Mouse (Mus musculus): ENCODE results near the gene Pygb.

Pygb gene

DNA sequence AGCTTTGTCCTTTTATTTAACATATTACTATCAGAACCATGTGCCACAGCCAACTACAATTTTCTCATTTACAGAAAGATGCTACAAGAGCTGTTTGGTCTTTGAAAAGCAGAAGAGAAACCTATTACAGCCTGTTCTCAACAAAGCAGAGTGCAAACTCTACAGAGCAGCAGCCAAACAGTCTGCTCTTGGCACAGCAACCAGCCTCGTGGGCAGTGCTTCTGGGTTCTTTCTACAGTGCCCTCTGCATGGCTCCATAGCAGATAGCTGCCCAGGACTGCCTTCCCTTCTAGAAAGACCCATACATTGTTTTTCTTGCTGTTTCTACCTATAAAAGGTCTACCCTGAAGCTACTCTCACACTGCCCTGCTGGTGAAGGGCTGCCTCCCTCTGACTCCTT, 58.3 kb downstream of the Pygb start:
- peak; percentile 15 for DNase-seq

DNA sequence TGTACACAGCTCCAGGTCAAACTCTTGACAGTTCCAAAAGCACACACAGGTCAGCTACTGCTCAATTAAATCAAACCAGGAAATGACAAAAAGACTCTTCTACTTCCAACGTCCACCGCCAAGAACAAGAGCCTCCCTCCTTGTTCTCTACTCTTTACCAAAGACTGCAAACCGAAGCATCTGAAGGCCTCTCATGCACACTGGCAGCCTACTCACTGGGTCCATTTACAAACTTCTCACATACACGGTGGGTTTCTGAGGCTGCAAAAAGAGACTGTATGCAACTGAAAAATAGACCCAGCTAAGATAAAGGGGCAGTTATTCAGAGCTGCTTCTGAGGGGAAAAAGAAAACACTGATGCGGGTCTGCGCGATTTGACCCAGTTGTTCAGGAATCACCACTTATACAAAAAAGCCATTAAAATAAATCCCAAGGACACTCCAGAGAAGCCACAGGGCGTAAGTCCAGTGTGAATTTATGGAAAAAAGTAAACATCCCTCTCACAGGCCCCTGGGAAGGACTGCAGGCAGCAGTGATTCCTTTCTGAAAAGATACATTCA, 61.0 kb downstream of the Pygb start:
- DNase-seq = no peak

DNA sequence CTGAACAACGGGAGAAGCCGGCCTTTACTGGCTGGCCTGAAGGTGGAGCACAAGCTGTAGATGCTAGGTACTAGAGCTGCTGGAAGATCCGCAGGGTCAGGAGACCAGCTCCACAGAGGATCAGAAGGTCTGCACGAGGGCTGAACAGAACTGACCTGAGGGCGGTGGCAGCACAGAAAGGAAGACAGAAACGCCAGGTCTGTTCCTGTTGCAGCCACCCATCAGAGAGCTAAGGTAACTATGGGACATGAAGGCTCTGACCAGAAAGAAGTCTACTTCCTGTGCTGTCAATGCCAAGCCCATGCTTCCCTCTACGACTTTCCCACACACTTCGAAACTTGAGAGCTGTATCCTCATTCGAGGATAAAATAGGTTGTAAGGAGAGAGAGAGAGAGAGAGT, 64.7 kb downstream of the Pygb start:
- no peak for DNase-seq

GRCm38 (mm10) chr2:150855186-150855585, 68.7 kb downstream of the Pygb start:
- no peak for DNase-seq

GRCm38 (mm10) chr2:150858724-150859487, 72.4 kb downstream of the Pygb start:
- DNase-seq = no peak

- no peak for DNase-seq
Measured at GRCm38 (mm10) chr2:150859709-150860470, 73.4 kb downstream of the Pygb start.

DNA sequence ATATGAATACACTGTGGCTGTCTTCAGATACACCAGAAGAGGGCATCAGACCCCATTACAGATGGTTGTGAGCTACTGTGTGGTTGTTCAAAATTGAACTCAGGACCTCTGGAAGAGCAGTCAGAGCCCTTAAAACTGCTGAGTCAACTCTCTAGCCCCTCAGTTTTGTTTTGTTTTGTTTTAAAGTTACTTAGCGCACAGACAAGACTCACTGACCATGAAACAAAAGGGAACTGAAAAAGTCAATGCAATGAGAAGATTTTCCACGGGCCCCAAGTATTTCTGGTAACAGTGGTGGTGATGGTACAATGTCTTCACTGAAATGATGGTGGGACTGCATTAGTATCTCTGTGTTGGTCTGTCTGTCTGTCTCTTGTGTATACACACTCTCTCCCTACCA, 74.6 kb downstream of the Pygb start:
- no peak for DNase-seq

- DNase-seq = no peak
Measured at GRCm38 (mm10) chr2:150867021-150867420, 80.5 kb downstream of the Pygb start.

- no peak for DNase-seq
Measured at GRCm38 (mm10) chr2:150869446-150869845, 82.9 kb downstream of the Pygb start.

DNA sequence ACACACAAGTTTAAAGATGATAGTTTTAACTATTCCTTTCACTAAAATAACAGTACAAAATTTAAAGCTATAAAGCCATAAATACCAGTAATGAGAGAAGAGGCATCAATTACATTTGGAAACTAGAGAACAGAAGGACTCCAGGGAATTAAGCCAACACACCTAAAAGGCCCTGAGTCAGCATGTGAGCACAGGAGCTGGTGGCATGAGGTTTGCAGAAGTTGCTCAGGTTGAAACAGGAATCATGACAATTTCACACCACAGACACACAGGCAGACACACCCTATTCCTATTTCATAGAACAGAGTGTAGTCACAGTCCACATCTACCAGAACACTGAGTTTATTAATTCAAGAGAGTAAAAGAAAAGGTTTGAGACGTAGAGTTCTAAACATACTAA, 88.0 kb downstream of the Pygb start:
- DNase-seq = peak; percentile 24

GRCm38 (mm10) chr2:150875226-150875625, 88.7 kb downstream of the Pygb start:
- DNase-seq = no peak

- no peak for DNase-seq
Measured at GRCm38 (mm10) chr2:150877561-150877960, 91.0 kb downstream of the Pygb start.

Measured in lung, postnatal 36 days (tissue).